Mouse (Mus musculus): Measurements from ENCODE around the gene Bdnf. TPM values are rescaled to one million over a fixed set of nuclear protein-coding genes. Genes with fewer than 3 reads are reported as not detected.

Bdnf gene
- polyA plus RNA-seq, 1 experiment from 2014 or later: 0.78 TPM

- Histone ChIP-seq H3K27ac (ENCODE audit: low read length) (no peak overlapping the region), H3K36me3 (ENCODE audit: insufficient read depth, low read length) (no peaks in the 10 kb centered on the region), H3K9ac (replicated peaks; ENCODE audit: low read depth) (no peak overlapping the region), H3K4me1 (ENCODE audit: insufficient read depth, low read depth, low read length) (no peaks in the 10 kb centered on the region), H3K9me3 (ENCODE audit: low read length) (no peaks in the 10 kb centered on the region), H3K4me3 (ENCODE audit: low read depth, low read length) (no peak overlapping the region), H3K27me3 (replicated peaks; ENCODE audit: insufficient read depth, low read length) (no peaks in the 10 kb centered on the region), H3K4me2 (replicated peaks; ENCODE audit: low read depth, low read length) (no peak overlapping the region)
- no peak for DNase-seq (ENCODE audit: low spot score)
- TF ChIP-seq CTCF (IDR thresholded peaks at IDR 0.05): no peak
- no peak for TF ChIP-seq EP300 (IDR thresholded peaks at IDR 0.05)
- 62% methylated on average over 2 of the region's 2 CpGs for WGBS
- ATAC-seq: no peak
Observed at GRCm38 (mm10) chr2:109736306-109736705, 61.8 kb downstream of the Bdnf start.

GRCm38 (mm10) chr2:109738331-109738730 lies 63.8 kb downstream of the Bdnf start:
- Histone ChIP-seq H3K4me3 (ENCODE audit: low read depth, low read length) (no peak overlapping the region), H3K4me1 (ENCODE audit: insufficient read depth, low read depth, low read length) (no peaks in the 10 kb centered on the region), H3K36me3 (ENCODE audit: insufficient read depth, low read length) (no peaks in the 10 kb centered on the region), H3K4me2 (replicated peaks; ENCODE audit: low read depth, low read length) (no peak overlapping the region), H3K27me3 (replicated peaks; ENCODE audit: insufficient read depth, low read length) (no peaks in the 10 kb centered on the region), H3K27ac (ENCODE audit: low read length) (no peak overlapping the region), H3K9ac (replicated peaks; ENCODE audit: low read depth) (no peak overlapping the region), H3K9me3 (ENCODE audit: low read length) (no peaks in the 10 kb centered on the region)
- ATAC-seq: no peak
- TF ChIP-seq CTCF (IDR thresholded peaks at IDR 0.05) (no peak), EP300 (IDR thresholded peaks at IDR 0.05) (no peak)
- no peak for DNase-seq (ENCODE audit: low spot score)
- 55% methylated on average over 2 of the region's 2 CpGs for WGBS

DNA sequence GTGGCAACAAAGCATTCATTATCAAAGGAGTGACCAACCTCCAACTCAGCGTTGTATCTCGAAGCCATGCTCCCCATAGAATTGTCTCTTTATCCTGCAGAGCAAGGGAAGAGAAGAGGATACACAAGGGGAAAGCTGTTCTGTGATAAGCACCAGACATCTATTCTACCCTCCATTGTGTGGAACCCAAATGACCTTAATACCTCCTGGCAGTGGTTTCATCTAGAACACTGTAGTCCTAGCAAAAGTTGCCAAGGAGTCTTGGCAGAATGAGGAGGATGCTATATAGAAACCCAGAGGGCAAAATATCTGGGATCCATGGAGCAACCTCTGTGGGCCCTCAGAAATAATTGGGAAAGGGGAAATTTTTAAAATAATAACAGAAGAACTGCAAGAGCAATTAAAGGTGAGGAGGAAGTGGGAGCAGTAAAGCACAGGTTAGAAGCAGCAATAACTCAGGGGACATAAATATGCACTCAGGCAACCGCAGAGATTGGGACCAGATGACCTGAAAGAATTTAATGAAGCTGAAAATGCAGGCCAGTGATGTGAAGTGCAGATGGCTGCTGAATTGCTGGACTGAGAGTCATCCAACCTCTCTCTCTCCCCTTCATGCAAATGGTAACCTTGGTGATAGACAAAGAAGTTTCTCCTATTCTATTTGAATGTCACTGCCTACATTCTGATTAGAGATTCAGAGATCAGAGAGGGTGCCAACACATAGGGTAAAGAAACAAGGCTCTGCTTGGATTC lies 68.9 kb downstream of the Bdnf start:
- H3K27ac ChIP-seq (ENCODE audit: low read length): no peak overlapping the region
- no peak overlapping the region for H3K4me2 ChIP-seq (replicated peaks; ENCODE audit: low read depth, low read length)
- H3K36me3 ChIP-seq (ENCODE audit: insufficient read depth, low read length): no peaks in the 10 kb centered on the region
- ATAC-seq (no peak), DNase-seq (ENCODE audit: low spot score) (no peak)
- H3K27me3 ChIP-seq (replicated peaks; ENCODE audit: insufficient read depth, low read length): no peaks in the 10 kb centered on the region
- H3K4me3 ChIP-seq (ENCODE audit: low read depth, low read length): no peak overlapping the region
- H3K9ac ChIP-seq (replicated peaks; ENCODE audit: low read depth): no peak overlapping the region
- H3K9me3 ChIP-seq (ENCODE audit: low read length): no peaks in the 10 kb centered on the region
- H3K4me1 ChIP-seq (ENCODE audit: insufficient read depth, low read depth, low read length): no peaks in the 10 kb centered on the region
- 76% methylated on average over 3 of the region's 3 CpGs for WGBS
- TF ChIP-seq CTCF (IDR thresholded peaks at IDR 0.05): no peak
- TF ChIP-seq EP300 (IDR thresholded peaks at IDR 0.05): no peak

DNA sequence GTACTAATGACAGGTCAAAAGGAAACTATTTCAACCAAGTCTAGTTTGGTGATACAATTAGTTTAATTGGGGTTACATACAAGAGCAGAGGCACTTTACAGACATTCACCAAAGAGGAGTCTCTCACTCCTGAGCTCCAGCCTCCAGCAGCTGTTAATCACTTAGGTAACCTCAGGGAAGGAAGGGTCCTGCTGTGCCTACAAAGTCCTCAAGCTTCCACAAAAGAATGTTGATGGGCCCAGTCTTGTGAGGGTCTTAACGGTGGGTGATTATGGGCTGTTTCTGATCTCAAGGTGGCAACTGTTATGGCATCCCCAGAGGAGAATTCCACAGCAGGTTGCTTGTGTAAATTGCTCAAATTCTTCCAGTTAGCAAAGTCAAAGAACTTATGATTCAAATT lies 71.7 kb downstream of the Bdnf start:
- Histone ChIP-seq H3K27ac (ENCODE audit: low read length) (no peak overlapping the region), H3K4me1 (ENCODE audit: insufficient read depth, low read depth, low read length) (no peaks in the 10 kb centered on the region), H3K36me3 (ENCODE audit: insufficient read depth, low read length) (no peaks in the 10 kb centered on the region), H3K4me3 (ENCODE audit: low read depth, low read length) (no peak overlapping the region), H3K9me3 (ENCODE audit: low read length) (no peaks in the 10 kb centered on the region), H3K27me3 (replicated peaks; ENCODE audit: insufficient read depth, low read length) (no peaks in the 10 kb centered on the region), H3K9ac (replicated peaks; ENCODE audit: low read depth) (no peak overlapping the region), H3K4me2 (replicated peaks; ENCODE audit: low read depth, low read length) (no peak overlapping the region)
- WGBS: 9% methylated on average over 1 of the region's 1 CpGs
- TF ChIP-seq EP300 (IDR thresholded peaks at IDR 0.05) (no peak), CTCF (IDR thresholded peaks at IDR 0.05) (no peak)
- ATAC-seq (no peak), DNase-seq (ENCODE audit: low spot score) (no peak)

GRCm38 (mm10) chr2:109748412-109748811 lies 73.9 kb downstream of the Bdnf start:
- no peaks in the 10 kb centered on the region for H3K4me1 ChIP-seq (ENCODE audit: insufficient read depth, low read depth, low read length)
- no peaks in the 10 kb centered on the region for H3K36me3 ChIP-seq (ENCODE audit: insufficient read depth, low read length)
- no peaks in the 10 kb centered on the region for H3K9me3 ChIP-seq (ENCODE audit: low read length)
- H3K4me2 ChIP-seq (replicated peaks; ENCODE audit: low read depth, low read length): no peak overlapping the region
- H3K4me3 ChIP-seq (ENCODE audit: low read depth, low read length): no peak overlapping the region
- ATAC-seq: no peak
- H3K27ac ChIP-seq (ENCODE audit: low read length): no peak overlapping the region
- TF ChIP-seq CTCF (IDR thresholded peaks at IDR 0.05): no peak
- TF ChIP-seq EP300 (IDR thresholded peaks at IDR 0.05): no peak
- no peak for DNase-seq (ENCODE audit: low spot score)
- H3K9ac ChIP-seq (replicated peaks; ENCODE audit: low read depth): no peak overlapping the region
- H3K27me3 ChIP-seq (replicated peaks; ENCODE audit: insufficient read depth, low read length): no peaks in the 10 kb centered on the region

DNA sequence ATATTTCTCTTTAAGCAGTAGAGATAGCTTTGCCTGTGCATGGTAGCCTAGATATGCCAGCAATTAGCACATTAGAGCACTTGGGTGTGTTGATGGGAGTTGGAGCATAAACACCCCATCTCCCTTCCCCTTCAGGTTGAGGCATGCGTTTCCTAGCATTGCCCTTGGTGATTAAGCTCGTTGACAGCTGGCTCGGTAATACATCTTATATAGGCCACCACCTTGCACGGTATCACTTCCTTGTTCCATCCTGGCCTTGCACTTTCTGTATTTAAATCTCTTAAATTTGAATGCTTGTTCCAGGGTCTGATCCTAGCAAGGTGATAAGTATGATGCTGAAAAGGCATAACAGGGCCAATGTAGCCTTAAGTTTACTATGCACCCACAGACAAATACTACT lies 74.3 kb downstream of the Bdnf start:
- no peak for TF ChIP-seq CTCF (IDR thresholded peaks at IDR 0.05)
- no peak for TF ChIP-seq EP300 (IDR thresholded peaks at IDR 0.05)
- 59% methylated on average over 4 of the region's 4 CpGs for WGBS
- H3K9me3 ChIP-seq (ENCODE audit: low read length): no peaks in the 10 kb centered on the region
- H3K9ac ChIP-seq (replicated peaks; ENCODE audit: low read depth): no peak overlapping the region
- ATAC-seq (no peak), DNase-seq (ENCODE audit: low spot score) (no peak)
- no peak overlapping the region for H3K27ac ChIP-seq (ENCODE audit: low read length)
- no peak overlapping the region for H3K4me3 ChIP-seq (ENCODE audit: low read depth, low read length)
- H3K27me3 ChIP-seq (replicated peaks; ENCODE audit: insufficient read depth, low read length): no peaks in the 10 kb centered on the region
- no peak overlapping the region for H3K4me2 ChIP-seq (replicated peaks; ENCODE audit: low read depth, low read length)
- no peaks in the 10 kb centered on the region for H3K36me3 ChIP-seq (ENCODE audit: insufficient read depth, low read length)
- H3K4me1 ChIP-seq (ENCODE audit: insufficient read depth, low read depth, low read length): no peaks in the 10 kb centered on the region

DNA sequence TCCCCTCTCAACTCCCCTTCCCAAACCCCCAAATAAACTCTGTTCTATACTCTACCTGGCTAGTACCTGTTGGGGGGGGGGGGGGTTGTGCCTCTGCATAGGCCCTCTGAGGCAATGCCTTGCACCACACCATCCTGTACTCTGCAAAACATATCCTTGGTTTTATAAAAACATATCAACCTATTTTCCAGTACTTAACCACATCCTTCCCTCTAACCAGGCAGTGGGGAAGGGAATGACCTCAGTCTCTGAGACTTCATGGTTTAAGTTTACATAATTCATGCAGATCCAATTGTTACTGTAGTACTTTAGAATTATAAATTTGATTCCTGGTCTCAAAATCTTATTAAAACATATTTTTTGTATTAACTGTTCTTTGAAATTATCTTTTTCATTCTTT lies 75.5 kb downstream of the Bdnf start:
- TF ChIP-seq EP300 (IDR thresholded peaks at IDR 0.05) (no peak), CTCF (IDR thresholded peaks at IDR 0.05) (no peak)
- Histone ChIP-seq H3K27ac (ENCODE audit: low read length) (no peak overlapping the region), H3K27me3 (replicated peaks; ENCODE audit: insufficient read depth, low read length) (no peaks in the 10 kb centered on the region), H3K4me1 (ENCODE audit: insufficient read depth, low read depth, low read length) (no peaks in the 10 kb centered on the region), H3K9ac (replicated peaks; ENCODE audit: low read depth) (no peak overlapping the region), H3K9me3 (ENCODE audit: low read length) (no peaks in the 10 kb centered on the region), H3K4me3 (ENCODE audit: low read depth, low read length) (no peak overlapping the region), H3K4me2 (replicated peaks; ENCODE audit: low read depth, low read length) (no peak overlapping the region), H3K36me3 (ENCODE audit: insufficient read depth, low read length) (no peaks in the 10 kb centered on the region)
- ATAC-seq (no peak), DNase-seq (ENCODE audit: low spot score) (no peak)
